Mouse (Mus musculus): ENCODE measurements around the gene Dlx3.

DNA sequence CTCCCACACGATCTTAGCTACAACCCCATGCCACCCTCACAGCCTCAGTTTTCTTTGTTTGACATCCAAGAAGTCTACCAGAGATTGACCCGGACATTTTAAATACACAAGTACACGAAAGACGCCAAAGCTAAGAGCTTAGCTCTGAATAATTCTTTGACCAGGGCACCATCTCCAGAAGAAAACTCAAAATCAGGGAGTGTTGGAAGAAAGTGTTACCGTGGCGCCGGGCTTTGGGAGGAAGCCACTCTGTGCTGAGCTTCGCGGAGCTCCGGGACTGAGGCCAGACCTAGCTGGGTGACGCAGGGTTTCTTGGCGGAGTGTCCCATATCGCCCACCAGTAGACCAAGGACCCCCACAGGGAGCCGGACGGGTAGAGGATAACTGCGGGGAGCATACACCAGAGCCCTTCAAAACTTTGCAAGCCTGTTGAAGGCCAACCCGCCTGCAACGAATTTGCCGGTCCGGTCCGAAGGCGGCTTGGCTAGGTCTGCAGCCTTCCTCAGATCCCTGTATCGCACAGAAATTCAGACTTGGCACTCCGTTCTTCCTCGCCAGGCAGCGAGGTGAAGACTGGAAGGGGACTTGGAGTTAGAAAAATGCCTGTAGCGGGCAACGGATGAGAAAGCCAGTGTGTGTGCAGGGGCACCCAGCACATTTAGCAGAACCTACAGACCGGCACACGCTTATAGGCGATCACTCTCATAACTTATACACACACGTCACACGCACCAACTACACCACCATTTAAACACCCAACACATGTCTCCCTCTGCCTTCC is 30.5 kb downstream of the Dlx3 start:
- TF ChIP-seq CTCF (IDR thresholded peaks at IDR 0.05; ENCODE audit: low read depth) (no peak), EP300 (IDR thresholded peaks at IDR 0.05; ENCODE audit: low read depth) (no peak)

Measured in heart, postnatal 0 days (tissue).